Mouse (Mus musculus): Measurements from ENCODE around the gene Gm21974. TPM values are rescaled to one million over a fixed set of nuclear protein-coding genes. Genes with fewer than 3 reads are reported as not detected.

Gm21974 gene
- total and polyA plus RNA-seq, 3 experiments = not detected

DNA sequence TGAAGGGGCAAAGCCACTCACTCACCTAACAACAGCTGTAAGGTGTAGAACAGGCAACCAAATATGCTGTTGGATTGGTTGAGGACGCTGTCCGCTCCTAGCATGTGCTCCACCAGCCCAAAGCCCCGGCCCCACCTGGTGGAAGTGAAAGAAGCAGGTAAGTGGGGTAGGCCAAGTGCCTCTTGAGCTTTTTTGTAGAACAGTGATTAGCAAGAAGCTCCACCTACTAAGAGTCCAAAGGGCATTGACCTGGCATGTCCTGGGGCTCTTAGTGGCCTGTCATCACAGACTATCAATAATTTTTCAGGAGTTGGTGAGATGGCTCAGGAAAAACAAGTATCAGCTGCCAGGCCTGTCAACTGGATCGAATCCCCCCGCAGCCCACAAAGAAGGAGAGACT, 774 bp downstream of the Gm21974 start:
- no peak for DNase-seq (ENCODE audit: extremely low read depth)
- Histone ChIP-seq H3K27me3 (replicated peaks) (no peaks in the 10 kb centered on the region), H3K9me3 (replicated peaks; ENCODE audit: low read length) (peaks cover 3% of the 10 kb centered on the region), H3K27ac (ENCODE audit: insufficient read depth, low read depth) (no peak overlapping the region), H3K4me1 (ENCODE audit: control insufficient read depth in 1 of 2, insufficient read depth in 2 of 2) (0 out of 4 replicates have a peak, but pooled peaks cover 0 to 2% of the 10 kb centered on the region in 2 experiments), H3K36me3 (replicated peaks in 1 of 2; ENCODE audit: control insufficient read depth in 1 of 2, insufficient read depth in 1 of 2, low read length in 1 of 2) (peaks cover 5 to 48% of the 10 kb centered on the region in 2 experiments), H3K4me2 (ENCODE audit: insufficient read depth, low read depth, poor library complexity, severe bottlenecking) (no peak overlapping the region), H3K79me2 (replicated peaks; ENCODE audit: control insufficient read depth, extremely low read depth, insufficient read depth, poor library complexity, severe bottlenecking) (no peaks in the 10 kb centered on the region), H3K4me3 (replicated peaks in 1 of 3; ENCODE audit: low read depth in 2 of 3, low read length in 2 of 3, poor library complexity in 1 of 3) (no peak overlapping the region), H3K9ac (ENCODE audit: insufficient read depth, low read depth) (no peak overlapping the region)
- dilution Hi-C loops (cut with MboI; ENCODE audit: extremely low pct_ligation_motif_present, extremely low pct_unique_long_range_greater_than_20kb, low sequenced_read_pairs) (no loop called here), in situ Hi-C loops (cut with MboI; ENCODE audit: low pct_ligation_motif_present, low pct_unique_long_range_greater_than_20kb, low sequenced_read_pairs) (no loop called here)
- TF ChIP-seq KAT2A (IDR thresholded peaks at IDR 0.05; ENCODE audit: insufficient replicate concordance, low read length) (no peak), TBP (conservative IDR thresholded peaks at IDR 0.05; ENCODE audit: low read depth, low read length) (no peak), JUND (conservative IDR thresholded peaks at IDR 0.05; ENCODE audit: low read depth, low read length) (no peak), HCFC1 (IDR thresholded peaks at IDR 0.05; ENCODE audit: low read depth, low read length) (no peak), MYC (IDR thresholded peaks at IDR 0.05; ENCODE audit: low read depth, low read length) (no peak), USF1 (IDR thresholded peaks at IDR 0.05; ENCODE audit: low read depth, low read length) (no peak), GABPA (IDR thresholded peaks at IDR 0.05; ENCODE audit: insufficient replicate concordance, low read depth, low read length) (no peak)

DNA sequence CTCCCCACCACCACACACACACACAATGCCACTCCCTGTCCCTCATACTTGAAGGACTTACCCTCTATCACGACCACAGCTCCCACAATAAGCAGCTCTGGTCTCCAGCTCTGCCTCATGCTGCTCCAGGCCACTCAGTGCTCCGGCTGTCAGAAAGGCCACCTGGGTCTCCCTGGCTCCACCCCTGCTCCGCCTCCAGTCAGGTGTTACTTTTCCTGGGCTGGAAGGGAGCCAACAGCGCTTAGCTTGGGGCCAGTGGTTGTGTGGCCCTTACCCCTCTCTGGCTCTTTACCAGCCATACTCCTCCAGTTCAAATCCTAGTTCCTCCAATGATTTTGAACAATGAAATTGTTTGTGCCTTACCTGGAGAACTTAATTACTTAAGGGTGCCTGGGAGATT, 4.5 kb downstream of the Gm21974 start, which contains the start of gene Prss53:
TSS of gene Prss53 (minus strand) at position 173 of the 400 bp plus-strand sequence.
- Histone ChIP-seq H3K9me3 (replicated peaks; ENCODE audit: low read length) (peaks cover 3% of the 10 kb centered on the region), H3K36me3 (replicated peaks in 1 of 2; ENCODE audit: control insufficient read depth in 1 of 2, insufficient read depth in 1 of 2, low read length in 1 of 2) (peaks cover 37 to 85% of the 10 kb centered on the region in 2 experiments), H3K4me2 (ENCODE audit: insufficient read depth, low read depth, poor library complexity, severe bottlenecking) (no peak within 1 kb of the TSS), H3K27ac (ENCODE audit: insufficient read depth, low read depth) (no peak within 1 kb of the TSS), H3K79me2 (replicated peaks; ENCODE audit: control insufficient read depth, extremely low read depth, insufficient read depth, poor library complexity, severe bottlenecking) (no peaks in the 10 kb centered on the region), H3K4me3 (replicated peaks in 1 of 3; ENCODE audit: low read depth in 2 of 3, low read length in 2 of 3, poor library complexity in 1 of 3) (no peak within 1 kb of the TSS), H3K27me3 (replicated peaks) (no peaks in the 10 kb centered on the region), H3K4me1 (ENCODE audit: control insufficient read depth in 1 of 2, insufficient read depth in 2 of 2) (peaks cover 0 to 21% of the 10 kb centered on the region in 2 experiments; a peak in 1 of 4 replicates), H3K9ac (ENCODE audit: insufficient read depth, low read depth) (no peak within 1 kb of the TSS)
- DNase-seq (ENCODE audit: extremely low read depth) = no peak
- dilution Hi-C loops (cut with MboI; ENCODE audit: extremely low pct_ligation_motif_present, extremely low pct_unique_long_range_greater_than_20kb, low sequenced_read_pairs) = no loop called here
- in situ Hi-C loops (cut with MboI; ENCODE audit: low pct_ligation_motif_present, low pct_unique_long_range_greater_than_20kb, low sequenced_read_pairs) = no loop called here
- TF ChIP-seq TBP (conservative IDR thresholded peaks at IDR 0.05; ENCODE audit: low read depth, low read length) = no peak
- peak; percentile 17; the same call in 1 of the 2 replicates for TF ChIP-seq POLR2AphosphoS2 (IDR thresholded peaks at IDR 0.05; ENCODE audit: low read depth, low read length)

DNA sequence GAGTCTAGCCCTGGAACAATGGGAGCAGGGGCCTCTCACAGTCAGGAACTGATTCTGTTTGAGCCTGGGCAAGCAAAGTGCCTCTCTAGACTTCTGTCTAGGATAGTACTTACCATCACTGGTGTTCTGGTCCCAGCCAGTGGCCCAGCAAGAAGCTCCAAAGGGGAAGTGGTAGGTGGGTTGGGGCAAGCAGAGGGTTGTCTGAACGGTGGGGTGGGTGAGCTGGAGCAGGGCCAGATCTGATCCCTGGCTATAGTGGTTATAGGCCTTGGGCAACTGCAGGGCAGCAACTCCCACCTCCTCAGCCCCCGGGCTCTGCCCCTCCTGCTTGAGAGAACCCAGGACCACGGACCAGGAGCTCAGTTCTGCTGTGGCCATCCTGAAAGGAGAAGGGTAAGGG, 6.4 kb downstream of the Gm21974 start:
- H3K27me3 ChIP-seq (replicated peaks) = no peaks in the 10 kb centered on the region
- no peaks in the 10 kb centered on the region for H3K9me3 ChIP-seq (replicated peaks; ENCODE audit: low read length)
- H3K4me1 ChIP-seq (ENCODE audit: control insufficient read depth in 1 of 2, insufficient read depth in 2 of 2) = peaks cover under 1 to 36% of the 10 kb centered on the region in 2 experiments
- H3K4me3 ChIP-seq (replicated peaks in 1 of 3; ENCODE audit: low read depth in 2 of 3, low read length in 2 of 3, poor library complexity in 1 of 3) = no peak overlapping the region
- no peaks in the 10 kb centered on the region for H3K79me2 ChIP-seq (replicated peaks; ENCODE audit: control insufficient read depth, extremely low read depth, insufficient read depth, poor library complexity, severe bottlenecking)
- dilution Hi-C loops (cut with MboI; ENCODE audit: extremely low pct_ligation_motif_present, extremely low pct_unique_long_range_greater_than_20kb, low sequenced_read_pairs) (no loop called here), in situ Hi-C loops (cut with MboI; ENCODE audit: low pct_ligation_motif_present, low pct_unique_long_range_greater_than_20kb, low sequenced_read_pairs) (no loop called here)
- no peak for DNase-seq (ENCODE audit: extremely low read depth)
- no peak for TF ChIP-seq ZKSCAN1 (IDR thresholded peaks at IDR 0.05; ENCODE audit: borderline replicate concordance, low read depth, low read length)
- no peak for TF ChIP-seq MAFK (IDR thresholded peaks at IDR 0.05; ENCODE audit: insufficient replicate concordance, low read length)
- no peak for TF ChIP-seq KAT2A (IDR thresholded peaks at IDR 0.05; ENCODE audit: insufficient replicate concordance, low read length)
- TF ChIP-seq EP300 (IDR thresholded peaks at IDR 0.05; ENCODE audit: low read length) = no peak
- no peak for TF ChIP-seq MAX (IDR thresholded peaks at IDR 0.05; ENCODE audit: low read length)
- no peak for TF ChIP-seq UBTF (IDR thresholded peaks at IDR 0.05; ENCODE audit: low read depth, low read length)
- no peak for TF ChIP-seq CTCF (conservative IDR thresholded peaks at IDR 0.05 in 1 of 2, IDR thresholded peaks at IDR 0.05 in 1 of 2; ENCODE audit: low read depth in 2 of 2, low read length in 2 of 2)
- TF ChIP-seq RAD21 (IDR thresholded peaks at IDR 0.05; ENCODE audit: low read depth, low read length) = no peak
- no peak for TF ChIP-seq ETS1 (conservative IDR thresholded peaks at IDR 0.05; ENCODE audit: low read depth, low read length)
- TF ChIP-seq JUN (IDR thresholded peaks at IDR 0.05; ENCODE audit: insufficient read depth, low read depth, low read length) = no peak
- no peak for TF ChIP-seq ZMIZ1 (IDR thresholded peaks at IDR 0.05; ENCODE audit: low read depth, low read length)
- TF ChIP-seq POLR2AphosphoS2 (IDR thresholded peaks at IDR 0.05; ENCODE audit: low read depth, low read length) = no peak
- TF ChIP-seq MEF2A (IDR thresholded peaks at IDR 0.05; ENCODE audit: borderline replicate concordance, low read depth, low read length) = no peak
- TF ChIP-seq USF1 (IDR thresholded peaks at IDR 0.05; ENCODE audit: low read depth, low read length) = no peak
- TF ChIP-seq ELF1 (IDR thresholded peaks at IDR 0.05; ENCODE audit: low read depth, low read length) = no peak
- TF ChIP-seq MXI1 (IDR thresholded peaks at IDR 0.05; ENCODE audit: low read depth, low read length) = no peak
- TF ChIP-seq JUND (conservative IDR thresholded peaks at IDR 0.05; ENCODE audit: low read depth, low read length) = no peak
- TF ChIP-seq IRF4 (IDR thresholded peaks at IDR 0.05; ENCODE audit: low read depth, low read length) = no peak
- no peak for TF ChIP-seq POLR2A (IDR thresholded peaks at IDR 0.05; ENCODE audit: low read depth, low read length)
- no peak for TF ChIP-seq E2F4 (IDR thresholded peaks at IDR 0.05; ENCODE audit: insufficient replicate concordance, low read depth, low read length)
- H3K36me3 ChIP-seq (replicated peaks in 1 of 2; ENCODE audit: control insufficient read depth in 1 of 2, insufficient read depth in 1 of 2, low read length in 1 of 2) = peaks cover 50 to 93% of the 10 kb centered on the region in 2 experiments
- H3K4me2 ChIP-seq (ENCODE audit: insufficient read depth, low read depth, poor library complexity, severe bottlenecking) = no peak overlapping the region
- H3K9ac ChIP-seq (ENCODE audit: insufficient read depth, low read depth) = no peak overlapping the region
- no peak overlapping the region for H3K27ac ChIP-seq (ENCODE audit: insufficient read depth, low read depth)
